In genomic region chr4:118792796-118793195, GRCm38 (mm10) we compare ENCODE assay signal across 19 mouse cellular contexts. TPM values are rescaled to one million over a fixed set of nuclear protein-coding genes. Genes with fewer than 3 reads are reported as not detected.
"Had no signal": no experiment of that assay in that cellular context is flagged by ENCODE, and none has a peak within 500 bp of the region (broad histone marks: within the 10 kb centered on the region; RNA-seq: fewer than 3 reads in every experiment).

No protein-coding gene starts in this region.

RNA-seq across cellular contexts. Expression of gene Olfr1337, which starts 10.4 kb away (rescaled TPM):
- total RNA-seq: megakaryocyte progenitor cell, adult 5-6 weeks; midbrain, postnatal 0 days; monocyte, adult 5-6 weeks; neutrophil, adult 5-6 weeks had no signal
- polyA plus RNA-seq: lung, adult 2 months; lung, embryonic 15.5 days; lung, postnatal 0 days; macrophage; midbrain, embryonic 11.5 days; midbrain, embryonic 13.5 days; midbrain, embryonic 15.5 days; midbrain, postnatal 0 days; neural tube, embryonic 12.5 days; neural tube, embryonic 14.5 days; spleen, adult 2 months; stomach, embryonic 15.5 days; stomach, postnatal 0 days; testis, adult 2 months; urinary bladder, adult 2 months had no signal

RNA-seq across cellular contexts. Expression of gene Olfr1335, which starts 16.9 kb away (rescaled TPM):
- total RNA-seq: megakaryocyte progenitor cell, adult 5-6 weeks; midbrain, postnatal 0 days; monocyte, adult 5-6 weeks; neutrophil, adult 5-6 weeks had no signal
- polyA plus RNA-seq: lung, adult 2 months; lung, embryonic 15.5 days; lung, postnatal 0 days; macrophage; midbrain, embryonic 11.5 days; midbrain, embryonic 13.5 days; midbrain, embryonic 15.5 days; midbrain, postnatal 0 days; neural tube, embryonic 12.5 days; neural tube, embryonic 14.5 days; spleen, adult 2 months; stomach, embryonic 15.5 days; stomach, postnatal 0 days; testis, adult 2 months; thymus, adult 2 months; urinary bladder, adult 2 months had no signal

RNA-seq across cellular contexts. Expression of gene Olfr1338, which starts 34.3 kb away (rescaled TPM):
- total RNA-seq: megakaryocyte progenitor cell, adult 5-6 weeks; midbrain, postnatal 0 days; monocyte, adult 5-6 weeks; neutrophil, adult 5-6 weeks had no signal
- polyA plus RNA-seq: lung, adult 2 months; lung, embryonic 15.5 days; lung, postnatal 0 days; macrophage; midbrain, embryonic 11.5 days; midbrain, embryonic 13.5 days; midbrain, embryonic 15.5 days; midbrain, postnatal 0 days; neural tube, embryonic 12.5 days; neural tube, embryonic 14.5 days; spleen, adult 2 months; stomach, embryonic 15.5 days; stomach, postnatal 0 days; testis, adult 2 months; thymus, adult 2 months; urinary bladder, adult 2 months had no signal

RNA-seq across cellular contexts. Expression of gene Olfr1333, which starts 43.3 kb away (rescaled TPM):
- total RNA-seq: megakaryocyte progenitor cell, adult 5-6 weeks; midbrain, postnatal 0 days; monocyte, adult 5-6 weeks; neutrophil, adult 5-6 weeks had no signal
- polyA plus RNA-seq: lung, adult 2 months; lung, embryonic 15.5 days; lung, postnatal 0 days; macrophage; midbrain, embryonic 11.5 days; midbrain, embryonic 13.5 days; midbrain, embryonic 15.5 days; midbrain, postnatal 0 days; neural tube, embryonic 12.5 days; neural tube, embryonic 14.5 days; spleen, adult 2 months; stomach, embryonic 15.5 days; stomach, postnatal 0 days; thymus, adult 2 months; urinary bladder, adult 2 months had no signal
